Mouse (Mus musculus) kidney, adult 2 months (tissue): Measurements from ENCODE around the gene B9d2.

Experiments used
- CTCF ChIP-seq: fragments of 200-500 bp; conservative IDR thresholded peaks from 2 replicates; pipeline ENCODE4 v1.5.1; 2011; ENCODE audit warnings: low read depth, mild to moderate bottlenecking, control low read depth, low read length, moderate library complexity, mixed read lengths; ENCODE audit not compliant: insufficient read depth, insufficient read length
- POLR2A ChIP-seq: fragments of 200-500 bp; IDR thresholded peaks from one replicate; pipeline ENCODE4 v1.6.1; 2011; ENCODE audit warnings: low read depth, low read length, control low read depth

- TF ChIP-seq CTCF (no peak), POLR2A (no peak)
These were observed 30.7 kb upstream of the B9d2 start for GRCm38 (mm10) chr7:25649839-25650238.
